Mouse (Mus musculus): ENCODE data around the gene Col4a3.

Col4a3 gene

GRCm38 (mm10) chr1:82771022-82771586 is 184.4 kb downstream of the Col4a3 start, which contains the start of gene Gm47791:
TSS of gene Gm47791 (minus strand) at chr1:82771243.
- DNase-seq (ENCODE audit: low spot score) = no peak
